Mouse (Mus musculus): ENCODE data around the gene Olfr788. TPM values are rescaled to one million over a fixed set of nuclear protein-coding genes. Genes with fewer than 3 reads are reported as not detected.

Gene Olfr788
- total RNA-seq (2021), result not detected
- long read RNA-seq, experiment 1, result 0 reads
- long read RNA-seq, experiment 2, result 0 reads

GRCm38 (mm10) chr10:129470698-129471097 is at the start of gene Olfr788:
Gene Olfr788, plus strand, starts transcription at chr10:129470998.
- DNase-seq (ENCODE audit: low spot score), result no peak

- DNase-seq (ENCODE audit: low spot score), result no peak
These were observed 43.8 kb upstream of the Olfr788 start, which contains the start of gene Olfr786 for GRCm38 (mm10) chr10:129427006-129427405. Gene Olfr786, plus strand, starts transcription at chr10:129427306.

GRCm38 (mm10) chr10:129461562-129461961 is 9.2 kb upstream of the Olfr788 start, which contains the start of gene Olfr787:
Gene Olfr787, plus strand, starts transcription at chr10:129461862.
- no peak for DNase-seq (ENCODE audit: low spot score)

- no peak for DNase-seq (ENCODE audit: low spot score)
These were observed 2.5 kb downstream of the Olfr788 start for GRCm38 (mm10) chr10:129473256-129473655.

DNA sequence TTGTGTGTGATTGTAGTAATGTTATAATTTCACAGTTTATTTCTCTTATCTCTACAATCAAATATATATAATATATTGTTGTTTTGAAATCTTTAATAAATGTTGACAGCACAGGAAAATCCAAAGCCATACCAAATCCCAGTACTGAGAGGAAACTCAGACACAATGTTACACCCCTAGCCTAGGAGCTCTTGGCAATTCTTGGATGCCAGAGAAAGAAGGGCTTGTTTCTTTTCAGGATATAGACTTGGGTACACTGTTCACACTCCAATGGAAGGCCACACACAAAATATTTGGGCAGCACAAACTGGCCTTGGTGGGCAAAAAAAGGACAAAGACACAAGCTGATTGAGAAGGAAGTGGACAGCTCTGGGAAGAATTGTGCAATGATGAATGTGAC is 2.9 kb downstream of the Olfr788 start:
- DNase-seq (ENCODE audit: low spot score), result no peak

GRCm38 (mm10) chr10:129484452-129484851 is 13.7 kb downstream of the Olfr788 start, which contains the start of gene Olfr789:
Gene Olfr789, plus strand, starts transcription at chr10:129484752.
- no peak for DNase-seq (ENCODE audit: low spot score)

DNA sequence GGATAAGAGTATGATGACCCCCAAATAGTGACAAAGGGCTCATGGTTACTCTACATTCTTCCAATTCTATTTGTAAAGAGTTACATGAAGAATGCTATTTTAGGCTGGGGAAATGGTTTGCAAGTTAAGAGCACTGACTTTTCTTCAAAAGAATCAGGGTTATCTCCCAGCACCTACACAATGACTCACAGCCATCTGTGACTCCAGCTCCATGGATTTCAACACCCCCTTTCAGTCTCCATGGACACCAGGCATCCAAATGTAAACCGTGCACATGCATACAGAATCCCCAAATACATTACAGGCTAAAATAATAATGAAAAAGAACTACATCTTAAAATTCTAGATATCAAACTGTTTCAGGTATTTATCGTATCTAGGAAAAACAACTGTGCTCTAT is 19.3 kb downstream of the Olfr788 start:
- no peak for DNase-seq (ENCODE audit: low spot score)

- no peak for DNase-seq (ENCODE audit: low spot score)
These were observed 27.4 kb downstream of the Olfr788 start, which contains the start of gene Olfr790 for GRCm38 (mm10) chr10:129498192-129498591. Gene Olfr790, plus strand, starts transcription at chr10:129498492.

DNA sequence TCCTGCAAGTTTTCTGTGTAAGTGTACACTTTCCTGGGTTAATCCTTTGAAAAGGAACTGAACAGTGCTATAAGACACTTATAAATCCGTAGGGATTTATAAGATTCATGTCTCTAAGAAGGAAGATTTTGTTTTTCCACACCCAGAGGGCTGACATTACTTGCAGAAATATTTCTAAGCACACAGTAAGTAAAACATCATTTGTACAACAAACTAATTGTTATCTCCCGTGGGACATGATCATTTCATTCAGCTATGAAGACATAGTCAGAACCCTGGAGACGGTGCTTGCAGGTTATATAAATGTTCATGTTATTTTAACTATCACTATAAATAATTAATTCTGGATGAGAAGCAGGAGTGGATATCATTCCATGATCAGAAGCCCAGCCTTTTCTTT is 50.7 kb downstream of the Olfr788 start, which contains the start of gene Olfr791:
Gene Olfr791, plus strand, starts transcription at position 301 of the 400 bp plus-strand sequence.
- DNase-seq (ENCODE audit: low spot score), result no peak

Other genes starting within 250 kb of the Olfr788 start
- gene Olfr774, start 234.8 kb upstream of the Olfr788 start, total RNA-seq (2021), result not detected
- gene Olfr775, start 222.6 kb upstream of the Olfr788 start, total RNA-seq (2021), result not detected
- gene Olfr776, start 211.9 kb upstream of the Olfr788 start, total RNA-seq (2021), result not detected
- gene Olfr777, start 199.5 kb upstream of the Olfr788 start, total RNA-seq (2021), result not detected
- not detected for gene Olfr780, start 152.9 kb upstream of the Olfr788 start, total RNA-seq (2021)
- not detected for gene Olfr781, start 142.1 kb upstream of the Olfr788 start, total RNA-seq (2021)
- gene Olfr782, start 122.1 kb upstream of the Olfr788 start, total RNA-seq (2021), result not detected
- not detected for gene Olfr784, start 86.9 kb upstream of the Olfr788 start, total RNA-seq (2021)
- gene Olfr785, start 65.6 kb upstream of the Olfr788 start, total RNA-seq (2021), result not detected
- gene Olfr786, start 43.7 kb upstream of the Olfr788 start, total RNA-seq (2021), result not detected
- not detected for gene Olfr787, start 9.1 kb upstream of the Olfr788 start, total RNA-seq (2021)
- gene Olfr789, start 13.8 kb downstream of the Olfr788 start, total RNA-seq (2021), result not detected
- not detected for gene Olfr790, start 27.5 kb downstream of the Olfr788 start, total RNA-seq (2021)
- gene Olfr791, start 50.8 kb downstream of the Olfr788 start, total RNA-seq (2021), result not detected
- gene Olfr792, start 68.2 kb downstream of the Olfr788 start, total RNA-seq (2021), result not detected
- not detected for gene Olfr794, start 96.7 kb downstream of the Olfr788 start, total RNA-seq (2021)
- gene Olfr796, start 141.6 kb downstream of the Olfr788 start, total RNA-seq (2021), result not detected
- not detected for gene Olfr798, start 156.9 kb downstream of the Olfr788 start, total RNA-seq (2021)
- not detected for gene Olfr799, start 166.5 kb downstream of the Olfr788 start, total RNA-seq (2021)
- gene Olfr800, start 186.7 kb downstream of the Olfr788 start, total RNA-seq (2021), result not detected
- gene Olfr801, start 202.9 kb downstream of the Olfr788 start, total RNA-seq (2021), result not detected
- not detected for gene Olfr802, start 217.2 kb downstream of the Olfr788 start, total RNA-seq (2021)
- not detected for gene Olfr803, start 223.3 kb downstream of the Olfr788 start, total RNA-seq (2021)
- gene Olfr804, start 232.2 kb downstream of the Olfr788 start, total RNA-seq (2021), result not detected

Measured in gastrocnemius, adult 18-20 months (tissue).